Mouse (Mus musculus) forebrain, embryonic 12.5 days (tissue): ENCODE measurements around the gene Hectd4. TPM values are rescaled to one million over a fixed set of nuclear protein-coding genes. Genes with fewer than 3 reads are reported as not detected.
"Not testable (repeated sequence)": the region's sequence is repeated elsewhere in the genome, so short reads cannot be mapped to it uniquely, and the experiment has no call there.

Experiments used
- ATAC-seq: fragments of 200-750 bp; cut with Nextera tagmentation; 2 replicates; pipeline ENCODE4 v1.8.0; 2017; ENCODE audit warnings: moderate TSS enrichment; ENCODE audit not compliant: low FRiP score
- H3K27ac ChIP-seq: fragments of 300-500 bp; sonication (generic); 2 replicates; pipeline ENCODE4 v1.5.1; 2016; ENCODE audit warnings: mild to moderate bottlenecking
- H3K27me3 ChIP-seq: fragments of 300-500 bp; sonication (generic); 2 replicates; pipeline ENCODE4 v1.6.1; 2016; ENCODE audit warnings: mild to moderate bottlenecking
- H3K36me3 ChIP-seq: fragments of 300-500 bp; sonication (generic); replicated peaks from 2 replicates; pipeline ENCODE4 v1.6.1; 2016; ENCODE audit warnings: mild to moderate bottlenecking
- H3K4me1 ChIP-seq: fragments of 300-500 bp; sonication (generic); 2 replicates; pipeline ENCODE4 v1.6.1; 2016
- H3K4me2 ChIP-seq: fragments of 300-500 bp; sonication (generic); 2 replicates; pipeline ENCODE4 v1.6.1; 2016; ENCODE audit warnings: mild to moderate bottlenecking, moderate library complexity
- H3K4me3 ChIP-seq: fragments of 300-500 bp; sonication (generic); replicated peaks from 2 replicates; pipeline ENCODE4 v1.5.1; 2016; ENCODE audit warnings: mild to moderate bottlenecking
- H3K9ac ChIP-seq: fragments of 300-500 bp; sonication (generic); 2 replicates; pipeline ENCODE4 v1.6.1; 2016; ENCODE audit warnings: mild to moderate bottlenecking
- H3K9me3 ChIP-seq: fragments of 300-500 bp; sonication (generic); 2 replicates; pipeline ENCODE4 v1.6.1; 2016
- WGBS: fragments of 180-500 bp; shearing (Covaris S2); methylation state at CpG from one replicate; pipeline ENCODE4 v1.1.7; 2016; 5-methylcytosine and 5-hydroxymethylcytosine counted together
- polyA plus RNA-seq: library from polyadenylated mRNA; unstranded; fragments of >200 nt; fragmentation: Nextera tagmentation; extraction: Ambion mirVana; gene quantifications from 2 replicates; pipeline ENCODE4 v1.2.1, GENCODE M21; 2016

Gene Hectd4
- polyA plus RNA-seq, 1 experiment from 2014 or later, result 13.2 TPM

DNA sequence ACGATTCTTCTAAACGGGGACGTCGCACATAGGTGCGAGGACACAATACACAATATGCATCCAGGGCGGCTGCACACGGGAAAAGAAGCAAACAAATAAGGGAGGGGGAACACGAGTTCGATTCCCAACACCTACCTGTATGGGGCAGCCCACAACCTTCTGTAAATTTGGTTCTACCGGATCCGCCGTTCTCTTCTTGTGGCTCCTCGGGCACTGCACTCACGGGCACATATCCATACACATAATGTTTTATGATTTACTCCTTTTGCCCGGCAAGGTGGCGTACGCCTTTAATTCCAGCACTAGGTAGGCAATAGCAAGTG is 28.5 kb upstream of the Hectd4 start:
- H3K9me3 ChIP-seq, result no peaks in the 10 kb centered on the region
- peak; percentile 31 for ATAC-seq
- H3K27me3 ChIP-seq, result peaks cover 7% of the 10 kb centered on the region; the same call in 1 of the 2 replicates
- H3K36me3 ChIP-seq, result no peaks in the 10 kb centered on the region
- 9% methylated on average over 17 of the region's 17 CpGs for WGBS
- H3K4me3 ChIP-seq, result peak overlapping the region; percentile 96
- peak overlapping the region; percentile 87; the same call in 1 of the 2 replicates for H3K27ac ChIP-seq
- H3K4me1 ChIP-seq, result peaks cover 39% of the 10 kb centered on the region
- H3K4me2 ChIP-seq, result peak overlapping the region; percentile 71
- H3K9ac ChIP-seq, result peak overlapping the region; percentile 93

DNA sequence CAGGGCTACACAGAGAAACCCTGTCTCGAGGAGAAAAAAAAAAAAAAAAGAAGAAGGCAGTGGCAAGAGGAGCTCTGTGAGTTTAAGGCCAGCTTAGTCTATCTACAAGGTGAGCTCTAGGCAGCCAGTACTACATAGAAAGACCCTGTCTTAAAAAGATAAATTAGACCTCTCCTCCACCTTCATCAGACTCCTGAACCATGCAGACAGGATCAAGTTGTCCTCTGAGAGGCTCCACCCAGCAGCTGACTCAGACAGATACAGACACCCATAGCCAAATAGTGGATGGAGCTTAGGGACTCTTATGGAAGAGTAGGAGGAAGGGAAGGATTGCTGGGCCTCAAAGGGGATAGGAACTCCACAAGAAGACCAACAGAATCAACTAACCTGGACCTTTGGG is 25.8 kb upstream of the Hectd4 start:
- Histone ChIP-seq H3K9ac (no peak overlapping the region), H3K27ac (no peak overlapping the region), H3K27me3 (peaks cover 20% of the 10 kb centered on the region; the same call in 1 of the 2 replicates), H3K9me3 (no peaks in the 10 kb centered on the region), H3K4me2 (no peak overlapping the region), H3K4me1 (peaks cover 14% of the 10 kb centered on the region), H3K36me3 (no peaks in the 10 kb centered on the region), H3K4me3 (no peak overlapping the region)
- WGBS, result 29% methylated on average over 1 of the region's 1 CpGs
- ATAC-seq, result no peak

DNA sequence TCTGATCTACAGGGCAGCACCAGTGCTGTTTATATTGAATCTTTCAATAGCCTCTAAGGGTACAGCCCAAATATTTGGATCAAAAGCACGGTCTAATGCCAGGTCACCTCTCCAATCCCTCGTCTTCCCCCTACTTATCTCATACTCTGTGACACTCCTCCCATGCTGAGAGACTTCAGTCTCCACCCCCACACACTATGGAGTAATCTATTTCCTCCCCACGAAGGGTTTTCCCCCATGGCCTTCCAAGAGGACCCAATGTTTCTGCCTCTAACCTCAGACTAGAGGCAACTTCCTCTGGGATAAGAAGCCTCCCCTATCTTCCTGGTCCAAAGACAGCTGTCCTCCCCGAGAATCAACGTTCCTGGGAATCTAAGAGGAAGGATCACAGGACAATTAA is 23.3 kb upstream of the Hectd4 start:
- H3K27ac ChIP-seq, result no peak overlapping the region
- WGBS, result 55% methylated on average over 5 of the region's 5 CpGs
- 0 out of 2 replicates have a peak, but pooled peaks cover under 1% of the 10 kb centered on the region for H3K4me1 ChIP-seq
- no peak overlapping the region for H3K9ac ChIP-seq
- no peaks in the 10 kb centered on the region for H3K36me3 ChIP-seq
- H3K4me2 ChIP-seq, result no peak overlapping the region
- no peak for ATAC-seq
- no peaks in the 10 kb centered on the region for H3K9me3 ChIP-seq
- peaks cover 20% of the 10 kb centered on the region; the same call in 1 of the 2 replicates for H3K27me3 ChIP-seq
- no peak overlapping the region for H3K4me3 ChIP-seq

DNA sequence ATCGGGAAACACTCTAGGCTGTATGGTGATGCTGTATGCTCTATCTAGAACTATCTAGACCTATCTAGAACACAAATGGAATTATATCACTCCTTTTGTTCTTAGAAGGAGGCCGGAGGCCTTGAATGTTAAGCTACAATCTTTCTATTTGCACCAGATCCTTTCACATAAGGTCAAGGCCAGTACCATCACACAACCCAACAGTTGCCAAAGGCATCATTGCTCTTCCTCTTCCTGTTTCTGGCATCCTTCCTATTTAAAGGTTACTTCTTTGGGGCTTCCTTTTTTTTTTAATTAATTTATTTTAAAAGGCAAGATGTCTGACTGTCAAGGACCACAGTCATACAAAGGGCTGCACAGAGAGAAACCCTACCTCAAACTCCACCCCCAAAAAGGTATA is 22.7 kb upstream of the Hectd4 start:
- H3K4me3 ChIP-seq, result no peak overlapping the region
- no peaks in the 10 kb centered on the region for H3K4me1 ChIP-seq
- H3K36me3 ChIP-seq, result no peaks in the 10 kb centered on the region
- 91% methylated on average over 2 of the region's 2 CpGs for WGBS
- H3K9me3 ChIP-seq, result no peaks in the 10 kb centered on the region
- ATAC-seq, result no peak
- H3K4me2 ChIP-seq, result no peak overlapping the region
- H3K27me3 ChIP-seq, result peaks cover 20% of the 10 kb centered on the region; the same call in 1 of the 2 replicates
- H3K9ac ChIP-seq, result no peak overlapping the region
- no peak overlapping the region for H3K27ac ChIP-seq

DNA sequence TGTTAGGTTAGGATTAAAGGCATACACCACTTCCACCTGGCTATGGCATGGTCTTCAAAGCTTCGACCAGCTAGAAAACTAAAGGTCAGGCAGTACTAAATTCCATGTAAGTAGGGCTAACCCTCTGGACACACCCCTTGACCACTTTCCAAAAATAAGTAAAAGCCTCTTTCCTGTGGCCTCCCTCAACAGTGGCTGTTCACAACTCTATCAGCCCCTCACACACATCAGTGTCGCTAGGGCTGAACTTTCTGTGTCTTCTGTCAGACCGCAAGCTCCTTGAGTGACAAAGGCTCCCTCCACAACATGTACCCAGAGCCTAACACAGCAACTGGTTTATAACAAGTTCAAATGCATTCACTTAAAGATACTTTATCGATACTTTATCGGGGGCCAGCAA is 21.6 kb upstream of the Hectd4 start:
- ATAC-seq, result no peak
- peaks cover 20% of the 10 kb centered on the region; the same call in 1 of the 2 replicates for H3K27me3 ChIP-seq
- no peak overlapping the region for H3K9ac ChIP-seq
- 86% methylated on average over 5 of the region's 5 CpGs for WGBS
- no peak overlapping the region for H3K4me2 ChIP-seq
- H3K36me3 ChIP-seq, result no peaks in the 10 kb centered on the region
- H3K9me3 ChIP-seq, result no peaks in the 10 kb centered on the region
- H3K4me3 ChIP-seq, result no peak overlapping the region
- H3K4me1 ChIP-seq, result no peaks in the 10 kb centered on the region
- H3K27ac ChIP-seq, result no peak overlapping the region

DNA sequence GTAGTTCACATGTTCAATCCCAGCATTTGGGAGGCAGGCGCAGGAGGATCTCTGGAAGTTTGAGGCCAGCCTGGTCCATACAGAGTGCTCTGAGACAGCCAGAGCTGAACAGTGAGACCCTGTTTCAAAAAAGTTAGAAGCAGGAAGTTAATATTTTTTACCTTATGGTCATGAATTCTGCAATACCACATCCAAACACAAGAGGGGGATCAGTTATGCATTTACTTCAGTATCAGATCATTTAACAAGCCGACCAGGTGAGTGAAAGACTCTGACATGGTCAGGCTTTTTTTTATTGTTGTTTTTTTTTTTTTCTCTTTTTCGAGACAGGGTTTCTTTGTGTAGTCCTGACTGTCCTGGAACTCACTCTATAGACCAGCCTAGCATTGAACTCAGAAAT is 18.3 kb upstream of the Hectd4 start:
- Histone ChIP-seq H3K27me3 (peaks cover 12% of the 10 kb centered on the region; the same call in 1 of the 2 replicates), H3K36me3 (peaks cover 13% of the 10 kb centered on the region), H3K9ac (no peak overlapping the region), H3K4me1 (peaks cover 16% of the 10 kb centered on the region), H3K9me3 (no peaks in the 10 kb centered on the region), H3K4me3 (no peak overlapping the region), H3K4me2 (no peak overlapping the region), H3K27ac (no peak overlapping the region)
- 58% methylated on average over 3 of the region's 3 CpGs for WGBS
- ATAC-seq, result no peak

DNA sequence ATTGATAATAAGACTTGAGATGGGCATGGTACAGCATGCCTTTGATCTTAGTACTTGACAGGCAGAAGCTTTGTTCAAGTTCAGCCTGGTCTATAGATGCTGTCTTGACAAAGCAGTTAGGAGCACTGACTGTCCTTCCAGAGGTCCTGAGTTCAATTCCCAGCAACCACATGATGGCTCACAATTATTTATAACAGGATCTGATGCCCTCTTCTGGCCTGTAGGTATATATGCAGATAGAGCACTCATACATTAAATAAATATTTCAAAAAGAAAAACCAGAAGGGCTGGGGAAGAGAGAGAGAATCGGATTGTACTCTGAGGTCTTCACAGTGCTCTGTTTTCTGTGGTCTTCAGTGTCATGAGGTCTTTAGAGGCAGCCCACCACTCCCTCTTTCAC is 17.6 kb upstream of the Hectd4 start:
- Histone ChIP-seq H3K9ac (no peak overlapping the region), H3K27me3 (peaks cover 8% of the 10 kb centered on the region; the same call in 1 of the 2 replicates), H3K4me3 (no peak overlapping the region), H3K4me1 (peaks cover 21% of the 10 kb centered on the region), H3K4me2 (no peak overlapping the region), H3K27ac (no peak overlapping the region; the same call in 1 of the 2 replicates), H3K36me3 (peaks cover 20% of the 10 kb centered on the region), H3K9me3 (no peaks in the 10 kb centered on the region)
- whole genome bisulfite sequencing, result 100% methylated on average over 1 of the region's 1 CpGs
- ATAC-seq, result no peak

DNA sequence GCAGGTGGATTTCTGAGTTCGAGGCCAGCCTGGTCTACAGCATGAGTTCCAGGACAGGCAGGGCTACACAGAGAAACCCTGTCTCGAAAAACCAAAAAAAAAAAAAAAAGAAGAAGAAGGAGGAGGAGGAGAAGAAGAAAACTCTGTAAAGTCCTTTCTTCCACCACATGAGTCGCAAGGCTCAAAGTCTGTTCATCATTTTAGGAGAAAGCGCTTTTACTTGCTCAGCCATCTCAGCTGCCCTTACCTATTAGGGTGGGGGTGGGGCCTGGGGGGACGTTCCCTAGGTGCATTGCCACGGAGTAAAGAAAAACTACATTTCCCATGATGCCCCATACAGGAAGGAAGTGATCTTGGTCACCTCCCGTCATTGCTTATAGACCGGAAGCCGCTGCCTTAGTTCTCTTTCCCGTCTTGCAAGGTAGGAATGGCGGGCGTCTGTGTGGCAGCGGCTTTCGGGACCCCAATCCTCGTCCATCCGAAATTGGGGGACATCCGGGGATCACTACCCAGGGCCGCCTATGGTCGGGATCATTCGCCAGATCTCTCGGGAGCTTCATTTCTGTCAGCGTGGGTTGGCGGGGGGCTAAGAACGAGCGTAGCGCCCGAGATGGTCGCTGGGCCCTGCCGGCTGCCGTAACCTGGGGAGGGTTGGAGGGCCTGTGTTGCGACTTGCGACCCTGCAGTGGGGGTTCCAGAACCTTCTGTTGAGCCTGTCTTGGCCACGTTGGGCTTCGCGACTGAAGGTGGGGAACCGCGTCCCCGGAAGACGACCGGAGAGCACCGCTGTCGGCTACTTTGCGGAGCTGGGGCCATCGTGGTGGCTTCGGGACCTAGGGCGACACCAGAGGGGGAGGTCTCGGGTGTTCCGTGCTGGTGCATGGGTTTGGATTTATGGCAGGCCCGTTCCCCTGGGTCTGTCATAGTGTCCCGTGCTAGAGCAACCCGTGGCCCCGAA is 15.6 kb upstream of the Hectd4 start, which contains the start of gene Rpl6:
TSS of gene Rpl6 (plus strand) at position 350 of the 958 bp plus-strand sequence.
- H3K4me2 ChIP-seq, result peak within 1 kb of the TSS; percentile 59
- peak; percentile 93 for ATAC-seq
- H3K36me3 ChIP-seq, result peaks cover 40% of the 10 kb centered on the region
- H3K27me3 ChIP-seq, result no peaks in the 10 kb centered on the region
- H3K4me3 ChIP-seq, result peak within 1 kb of the TSS; percentile 77
- H3K9me3 ChIP-seq, result no peaks in the 10 kb centered on the region
- peaks cover 28% of the 10 kb centered on the region for H3K4me1 ChIP-seq
- peak within 1 kb of the TSS; percentile 94 for H3K9ac ChIP-seq
- 2% methylated on average over 52 of the region's 52 CpGs for WGBS
- H3K27ac ChIP-seq, result peak within 1 kb of the TSS; percentile 83

DNA sequence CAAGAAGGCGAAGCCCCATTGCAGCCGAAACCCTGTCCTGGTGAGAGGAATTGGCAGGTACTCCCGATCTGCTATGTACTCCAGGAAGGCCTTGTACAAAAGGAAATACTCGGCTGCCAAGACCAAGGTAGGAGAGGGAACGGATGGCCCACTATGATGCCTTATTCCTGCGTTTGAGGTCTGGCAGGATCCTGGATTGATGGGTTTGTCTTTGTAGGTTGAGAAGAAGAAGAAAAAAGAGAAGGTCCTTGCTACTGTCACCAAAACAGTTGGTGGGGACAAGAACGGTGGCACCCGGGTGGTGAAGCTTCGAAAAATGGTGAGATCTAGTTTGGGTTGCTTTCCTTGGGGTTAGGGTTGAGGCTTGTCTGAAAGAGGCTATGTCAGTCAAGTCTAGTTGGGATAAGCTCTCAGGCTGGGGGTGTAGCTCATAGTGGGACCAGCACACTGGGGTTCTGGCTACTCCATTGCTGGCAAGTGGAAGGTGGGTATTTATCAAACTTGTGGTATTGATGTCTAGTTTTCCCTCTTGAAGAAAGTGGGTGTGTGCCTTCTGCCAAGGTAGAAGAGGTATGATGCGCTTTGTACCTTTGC is 14.4 kb upstream of the Hectd4 start:
- Histone ChIP-seq H3K4me2 (peak overlapping the region; percentile 59), H3K4me3 (peak overlapping the region; percentile 77), H3K9ac (peak overlapping the region; percentile 94), H3K36me3 (peaks cover 52% of the 10 kb centered on the region), H3K4me1 (peaks cover 28% of the 10 kb centered on the region)
- H3K27ac ChIP-seq, H3K27me3 ChIP-seq, H3K9me3 ChIP-seq, ATAC-seq: not testable (repeated sequence)
- 80% methylated on average over 9 of the region's 10 CpGs for WGBS

DNA sequence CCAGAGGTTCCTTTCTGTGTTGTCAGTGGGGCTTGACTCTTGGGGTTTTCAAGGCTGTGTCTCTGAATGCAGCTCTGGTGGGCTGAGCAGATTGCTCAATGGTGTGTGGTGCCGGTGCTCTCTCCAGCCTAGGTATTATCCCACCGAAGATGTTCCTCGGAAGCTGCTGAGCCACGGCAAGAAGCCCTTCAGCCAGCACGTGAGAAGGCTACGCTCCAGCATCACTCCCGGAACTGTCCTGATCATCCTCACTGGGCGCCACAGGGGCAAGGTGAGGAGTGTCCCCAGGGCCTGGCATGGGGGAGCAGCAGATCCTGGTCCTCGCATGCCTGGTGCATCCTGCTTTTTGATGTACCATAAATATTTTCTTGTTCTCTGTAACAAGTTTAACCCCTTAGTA is 13.5 kb upstream of the Hectd4 start:
- WGBS, result 85% methylated on average over 9 of the region's 9 CpGs
- H3K36me3 ChIP-seq, result peaks cover 61% of the 10 kb centered on the region
- H3K27me3 ChIP-seq, result no peaks in the 10 kb centered on the region
- no peak for ATAC-seq
- H3K4me2 ChIP-seq, result 0 out of 2 replicates have a peak overlapping the region, but pooled peaks have one; percentile 59
- H3K9ac ChIP-seq, result peak overlapping the region; percentile 29
- H3K27ac ChIP-seq, result no peak overlapping the region
- no peaks in the 10 kb centered on the region for H3K9me3 ChIP-seq
- 0 out of 2 replicates have a peak overlapping the region, but pooled peaks have one; percentile 8 for H3K4me3 ChIP-seq
- peaks cover 28% of the 10 kb centered on the region for H3K4me1 ChIP-seq

DNA sequence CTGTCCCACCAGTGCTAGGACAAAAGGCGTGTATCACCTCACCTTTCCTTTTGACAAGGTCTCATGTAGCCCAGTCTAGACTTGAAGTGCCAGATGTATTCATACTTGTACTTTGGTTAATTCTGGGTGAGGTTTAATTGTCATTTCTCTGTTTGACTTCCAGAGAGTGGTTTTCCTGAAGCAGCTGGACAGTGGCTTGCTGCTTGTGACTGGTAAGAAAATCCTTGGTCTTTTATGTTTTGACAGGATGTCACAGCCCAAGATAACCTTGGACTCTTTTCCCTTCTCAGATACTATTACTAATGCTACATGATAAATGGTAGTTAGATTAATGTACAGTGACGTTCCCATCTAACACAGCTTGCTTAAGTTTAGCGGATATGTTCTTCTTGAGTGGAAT is 13.0 kb upstream of the Hectd4 start:
- no peak overlapping the region for H3K4me3 ChIP-seq
- H3K36me3 ChIP-seq, result peaks cover 65% of the 10 kb centered on the region

DNA sequence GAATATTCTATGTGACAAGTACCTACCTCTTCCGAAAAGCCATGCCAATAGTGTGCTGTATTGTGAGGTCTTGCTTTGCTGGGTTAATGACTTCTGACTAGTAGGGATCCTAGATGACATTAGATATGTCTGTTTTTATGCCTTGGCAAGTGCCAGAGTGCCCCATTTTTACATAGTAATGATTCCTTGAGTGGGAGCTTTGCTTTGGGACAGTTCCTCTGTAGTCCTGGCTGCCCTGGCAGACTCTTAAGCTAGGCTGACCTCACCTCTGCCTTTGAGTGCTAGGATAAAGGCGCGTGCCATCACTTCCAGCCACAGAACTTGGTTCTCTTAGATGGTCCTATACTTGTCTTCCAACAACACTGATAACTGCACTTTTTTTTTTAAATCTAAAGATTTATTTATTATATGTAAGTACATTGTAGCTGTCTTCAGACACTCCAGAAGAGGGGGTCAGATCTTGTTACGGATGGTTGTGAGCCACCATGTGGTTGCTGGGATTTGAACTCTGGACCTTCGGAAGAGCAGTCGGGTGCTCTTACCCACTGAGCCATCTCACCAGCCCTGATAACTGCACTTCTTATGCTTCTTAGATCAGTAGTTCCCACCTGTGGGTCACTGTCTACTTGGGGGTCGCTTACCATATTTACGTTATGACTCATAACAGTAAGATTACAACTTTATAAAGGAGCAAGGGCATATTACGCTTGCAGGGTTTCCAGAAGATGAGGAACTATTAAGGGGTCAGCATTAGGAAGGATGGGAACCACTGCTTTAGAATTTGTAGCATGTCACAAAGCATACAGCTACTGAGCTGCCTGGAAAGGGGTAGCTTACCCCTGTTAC is 10.0 kb upstream of the Hectd4 start:
- Histone ChIP-seq H3K27me3 (no peaks in the 10 kb centered on the region), H3K4me3 (no peak overlapping the region), H3K27ac (no peak overlapping the region), H3K36me3 (peaks cover 75% of the 10 kb centered on the region), H3K4me1 (peaks cover 28% of the 10 kb centered on the region), H3K9me3 (no peaks in the 10 kb centered on the region), H3K4me2 (no peak overlapping the region), H3K9ac (no peak overlapping the region)
- 88% methylated on average over 9 of the region's 9 CpGs for WGBS
- ATAC-seq, result no peak

More for the DNA sequence above, 13.0 kb upstream of the Hectd4 start:
- H3K4me1 ChIP-seq, result peaks cover 28% of the 10 kb centered on the region
- H3K27me3 ChIP-seq, result no peaks in the 10 kb centered on the region
- ATAC-seq, result no peak
- WGBS, result 95% methylated on average over 3 of the region's 3 CpGs
- no peak overlapping the region for H3K27ac ChIP-seq
- H3K4me2 ChIP-seq, result no peak overlapping the region
- no peak overlapping the region; the same call in 1 of the 2 replicates for H3K9ac ChIP-seq
- no peaks in the 10 kb centered on the region for H3K9me3 ChIP-seq
